Mouse (Mus musculus): Measurements from ENCODE around the gene Cyp21a1.
"Not testable (repeated sequence)": the region's sequence is repeated elsewhere in the genome, so short reads cannot be mapped to it uniquely, and the experiment has no call there.

The Cyp21a1 gene

GRCm38 (mm10) chr17:34804301-34804700 is at the start of gene Cyp21a1:
TSS of gene Cyp21a1 (minus strand) at chr17:34804561.
- DNase-seq (ENCODE audit: low read depth, low spot score): not testable (repeated sequence)

GRCm38 (mm10) chr17:34853511-34853910 is 49.1 kb upstream of the Cyp21a1 start:
- DNase-seq (ENCODE audit: low read depth, low spot score): no peak

GRCm38 (mm10) chr17:34850517-34851125 is 46.3 kb upstream of the Cyp21a1 start:
- no peak for DNase-seq (ENCODE audit: low read depth, low spot score)

- peak; percentile 96 for DNase-seq (ENCODE audit: low read depth, low spot score)
These were observed 45.6 kb upstream of the Cyp21a1 start, which contains the start of the genes Skiv2l and Nelfe for GRCm38 (mm10) chr17:34849722-34850516. TSS of gene Skiv2l (minus strand) at chr17:34850210. TSS of gene Nelfe (plus strand) at chr17:34850391.

- DNase-seq (ENCODE audit: low read depth, low spot score): no peak
These were observed 43.3 kb upstream of the Cyp21a1 start for GRCm38 (mm10) chr17:34847615-34848014.

- DNase-seq (ENCODE audit: low read depth, low spot score): no peak
These were observed 42.8 kb upstream of the Cyp21a1 start for GRCm38 (mm10) chr17:34847192-34847591.

- no peak for DNase-seq (ENCODE audit: low read depth, low spot score)
These were observed 40.5 kb upstream of the Cyp21a1 start for GRCm38 (mm10) chr17:34844884-34845283.

- no peak for DNase-seq (ENCODE audit: low read depth, low spot score)
These were observed 36.5 kb upstream of the Cyp21a1 start for GRCm38 (mm10) chr17:34840736-34841307.

- DNase-seq (ENCODE audit: low read depth, low spot score): no peak
These were observed 34.4 kb upstream of the Cyp21a1 start for GRCm38 (mm10) chr17:34838785-34839184.

GRCm38 (mm10) chr17:34837464-34838324 is 33.3 kb upstream of the Cyp21a1 start:
- DNase-seq (ENCODE audit: low read depth, low spot score): no peak

GRCm38 (mm10) chr17:34836856-34837221 is 32.5 kb upstream of the Cyp21a1 start, which contains the start of the genes Stk19 and Dxo:
TSS of gene Stk19 (minus strand) at chr17:34836945.
TSS of gene Dxo (plus strand) at chr17:34837019.
- DNase-seq (ENCODE audit: low read depth, low spot score): peak; percentile 98

- no peak for DNase-seq (ENCODE audit: low read depth, low spot score)
These were observed 31.9 kb upstream of the Cyp21a1 start for GRCm38 (mm10) chr17:34836155-34836855.

GRCm38 (mm10) chr17:34830776-34831175 is 26.4 kb upstream of the Cyp21a1 start:
- not testable (repeated sequence) for DNase-seq (ENCODE audit: low read depth, low spot score)

- no peak for DNase-seq (ENCODE audit: low read depth, low spot score)
These were observed 10.5 kb upstream of the Cyp21a1 start for GRCm38 (mm10) chr17:34814818-34815370.

- DNase-seq (ENCODE audit: low read depth, low spot score): peak; percentile 63
These were observed 9.4 kb upstream of the Cyp21a1 start for GRCm38 (mm10) chr17:34813747-34814146.

GRCm38 (mm10) chr17:34811275-34811674 is 6.9 kb upstream of the Cyp21a1 start:
- no peak for DNase-seq (ENCODE audit: low read depth, low spot score)

- not testable (repeated sequence) for DNase-seq (ENCODE audit: low read depth, low spot score)
These were observed 6.5 kb upstream of the Cyp21a1 start for GRCm38 (mm10) chr17:34810811-34811210.

GRCm38 (mm10) chr17:34810411-34810810 is 6.0 kb upstream of the Cyp21a1 start:
- not testable (repeated sequence) for DNase-seq (ENCODE audit: low read depth, low spot score)

GRCm38 (mm10) chr17:34808599-34809205 is 4.3 kb upstream of the Cyp21a1 start:
- no peak for DNase-seq (ENCODE audit: low read depth, low spot score)

GRCm38 (mm10) chr17:34807176-34807575 is 2.8 kb upstream of the Cyp21a1 start:
- no peak for DNase-seq (ENCODE audit: low read depth, low spot score)
